Mouse (Mus musculus): ENCODE results near the gene Gm12248. TPM values are rescaled to one million over a fixed set of nuclear protein-coding genes. Genes with fewer than 3 reads are reported as not detected.
A peak's percentile ranks its signal among the peaks of the same experiment; 100 is the strongest.

The Gm12248 gene
- total and polyA plus RNA-seq, 2 experiments from 2014 or later = not detected

- WGBS = 92% methylated on average over 5 of the region's 5 CpGs
- Histone ChIP-seq H3K4me3 (ENCODE audit: low read depth, low read length) (no peak overlapping the region), H3K4me2 (ENCODE audit: low read depth) (no peak overlapping the region), H3K27me3 (ENCODE audit: insufficient read depth, low read length) (no peaks in the 10 kb centered on the region), H3K4me1 (ENCODE audit: insufficient read depth) (no peaks in the 10 kb centered on the region), H3K9me3 (ENCODE audit: low read length) (no peaks in the 10 kb centered on the region), H3K36me3 (ENCODE audit: insufficient read depth) (peaks cover 34% of the 10 kb centered on the region), H3K27ac (ENCODE audit: low read depth, low read length) (no peak overlapping the region), H3K9ac (no peak overlapping the region)
- DNase-seq (no peak), ATAC-seq (no peak)
- TF ChIP-seq CTCF (IDR thresholded peaks at IDR 0.05; ENCODE audit: low read depth) = no peak
These were observed 50.0 kb downstream of the Gm12248 start for GRCm38 (mm10) chr11:58042861-58043431.

- DNase-seq = no peak
- Histone ChIP-seq H3K27me3 (ENCODE audit: insufficient read depth, low read length) (no peaks in the 10 kb centered on the region), H3K4me1 (ENCODE audit: insufficient read depth) (no peaks in the 10 kb centered on the region), H3K4me2 (ENCODE audit: low read depth) (no peak overlapping the region), H3K9ac (no peak overlapping the region), H3K9me3 (ENCODE audit: low read length) (no peaks in the 10 kb centered on the region), H3K4me3 (ENCODE audit: low read depth, low read length) (no peak overlapping the region), H3K27ac (ENCODE audit: low read depth, low read length) (no peak overlapping the region), H3K36me3 (ENCODE audit: insufficient read depth) (peaks cover 19% of the 10 kb centered on the region)
- TF ChIP-seq CTCF (IDR thresholded peaks at IDR 0.05; ENCODE audit: low read depth) = peak; percentile 43
- 84% methylated on average over 1 of the region's 1 CpGs for WGBS
- ATAC-seq = no peak
These were observed 53.9 kb downstream of the Gm12248 start for GRCm38 (mm10) chr11:58039027-58039426.

GRCm38 (mm10) chr11:58033635-58034034, 59.3 kb downstream of the Gm12248 start:
- H3K4me2 ChIP-seq (ENCODE audit: low read depth) = no peak overlapping the region
- no peaks in the 10 kb centered on the region for H3K4me1 ChIP-seq (ENCODE audit: insufficient read depth)
- no peak overlapping the region for H3K27ac ChIP-seq (ENCODE audit: low read depth, low read length)
- H3K36me3 ChIP-seq (ENCODE audit: insufficient read depth) = no peaks in the 10 kb centered on the region
- DNase-seq = no peak
- no peak for TF ChIP-seq CTCF (IDR thresholded peaks at IDR 0.05; ENCODE audit: low read depth)
- ATAC-seq = no peak
- no peak overlapping the region for H3K4me3 ChIP-seq (ENCODE audit: low read depth, low read length)
- no peaks in the 10 kb centered on the region for H3K27me3 ChIP-seq (ENCODE audit: insufficient read depth, low read length)
- no peaks in the 10 kb centered on the region for H3K9me3 ChIP-seq (ENCODE audit: low read length)
- no peak overlapping the region for H3K9ac ChIP-seq
- 82% methylated on average over 3 of the region's 3 CpGs for WGBS

GRCm38 (mm10) chr11:58031176-58031575, 61.8 kb downstream of the Gm12248 start:
- Histone ChIP-seq H3K4me2 (ENCODE audit: low read depth) (no peak overlapping the region), H3K27me3 (ENCODE audit: insufficient read depth, low read length) (no peaks in the 10 kb centered on the region), H3K9me3 (ENCODE audit: low read length) (no peaks in the 10 kb centered on the region), H3K4me1 (ENCODE audit: insufficient read depth) (no peaks in the 10 kb centered on the region), H3K9ac (no peak overlapping the region), H3K36me3 (ENCODE audit: insufficient read depth) (no peaks in the 10 kb centered on the region), H3K27ac (ENCODE audit: low read depth, low read length) (no peak overlapping the region), H3K4me3 (ENCODE audit: low read depth, low read length) (no peak overlapping the region)
- 78% methylated on average over 6 of the region's 6 CpGs for WGBS
- ATAC-seq (no peak), DNase-seq (no peak)
- no peak for TF ChIP-seq CTCF (IDR thresholded peaks at IDR 0.05; ENCODE audit: low read depth)

- H3K9ac ChIP-seq = no peak overlapping the region
These were observed 63.1 kb downstream of the Gm12248 start for GRCm38 (mm10) chr11:58029869-58030268.

GRCm38 (mm10) chr11:58028981-58029380, 64.0 kb downstream of the Gm12248 start:
- H3K9me3 ChIP-seq (ENCODE audit: low read length) = no peaks in the 10 kb centered on the region
- no peak overlapping the region for H3K4me3 ChIP-seq (ENCODE audit: low read depth, low read length)
- WGBS = 91% methylated on average over 1 of the region's 1 CpGs
- no peak overlapping the region for H3K9ac ChIP-seq
- H3K27me3 ChIP-seq (ENCODE audit: insufficient read depth, low read length) = no peaks in the 10 kb centered on the region
- H3K36me3 ChIP-seq (ENCODE audit: insufficient read depth) = no peaks in the 10 kb centered on the region
- no peak for DNase-seq
- no peak overlapping the region for H3K27ac ChIP-seq (ENCODE audit: low read depth, low read length)
- H3K4me2 ChIP-seq (ENCODE audit: low read depth) = no peak overlapping the region
- TF ChIP-seq CTCF (IDR thresholded peaks at IDR 0.05; ENCODE audit: low read depth) = no peak
- H3K4me1 ChIP-seq (ENCODE audit: insufficient read depth) = no peaks in the 10 kb centered on the region
- no peak for ATAC-seq

More at GRCm38 (mm10) chr11:58029869-58030268, 63.1 kb downstream of the Gm12248 start:
- Histone ChIP-seq H3K9me3 (ENCODE audit: low read length) (no peaks in the 10 kb centered on the region), H3K4me2 (ENCODE audit: low read depth) (no peak overlapping the region), H3K36me3 (ENCODE audit: insufficient read depth) (no peaks in the 10 kb centered on the region), H3K27ac (ENCODE audit: low read depth, low read length) (no peak overlapping the region), H3K4me1 (ENCODE audit: insufficient read depth) (no peaks in the 10 kb centered on the region), H3K27me3 (ENCODE audit: insufficient read depth, low read length) (no peaks in the 10 kb centered on the region), H3K4me3 (ENCODE audit: low read depth, low read length) (no peak overlapping the region)
- no peak for TF ChIP-seq CTCF (IDR thresholded peaks at IDR 0.05; ENCODE audit: low read depth)
- 84% methylated on average over 2 of the region's 2 CpGs for WGBS
- DNase-seq = no peak
- no peak for ATAC-seq

- H3K4me3 ChIP-seq (ENCODE audit: low read depth, low read length) = no peak overlapping the region
- H3K4me2 ChIP-seq (ENCODE audit: low read depth) = no peak overlapping the region
- 44% methylated on average over 1 of the region's 1 CpGs for WGBS
- H3K36me3 ChIP-seq (ENCODE audit: insufficient read depth) = no peaks in the 10 kb centered on the region
- H3K4me1 ChIP-seq (ENCODE audit: insufficient read depth) = no peaks in the 10 kb centered on the region
- no peak overlapping the region for H3K9ac ChIP-seq
- ATAC-seq (no peak), DNase-seq (no peak)
- no peak for TF ChIP-seq CTCF (IDR thresholded peaks at IDR 0.05; ENCODE audit: low read depth)
- H3K27ac ChIP-seq (ENCODE audit: low read depth, low read length) = no peak overlapping the region
- no peaks in the 10 kb centered on the region for H3K9me3 ChIP-seq (ENCODE audit: low read length)
- H3K27me3 ChIP-seq (ENCODE audit: insufficient read depth, low read length) = no peaks in the 10 kb centered on the region
These were observed 66.1 kb downstream of the Gm12248 start for GRCm38 (mm10) chr11:58026860-58027259.

Measured in forebrain, postnatal 0 days (tissue).